Mouse (Mus musculus): ENCODE measurements around the gene Tnfrsf1a.
A peak's percentile ranks its signal among the peaks of the same experiment; 100 is the strongest.

The Tnfrsf1a gene

DNA sequence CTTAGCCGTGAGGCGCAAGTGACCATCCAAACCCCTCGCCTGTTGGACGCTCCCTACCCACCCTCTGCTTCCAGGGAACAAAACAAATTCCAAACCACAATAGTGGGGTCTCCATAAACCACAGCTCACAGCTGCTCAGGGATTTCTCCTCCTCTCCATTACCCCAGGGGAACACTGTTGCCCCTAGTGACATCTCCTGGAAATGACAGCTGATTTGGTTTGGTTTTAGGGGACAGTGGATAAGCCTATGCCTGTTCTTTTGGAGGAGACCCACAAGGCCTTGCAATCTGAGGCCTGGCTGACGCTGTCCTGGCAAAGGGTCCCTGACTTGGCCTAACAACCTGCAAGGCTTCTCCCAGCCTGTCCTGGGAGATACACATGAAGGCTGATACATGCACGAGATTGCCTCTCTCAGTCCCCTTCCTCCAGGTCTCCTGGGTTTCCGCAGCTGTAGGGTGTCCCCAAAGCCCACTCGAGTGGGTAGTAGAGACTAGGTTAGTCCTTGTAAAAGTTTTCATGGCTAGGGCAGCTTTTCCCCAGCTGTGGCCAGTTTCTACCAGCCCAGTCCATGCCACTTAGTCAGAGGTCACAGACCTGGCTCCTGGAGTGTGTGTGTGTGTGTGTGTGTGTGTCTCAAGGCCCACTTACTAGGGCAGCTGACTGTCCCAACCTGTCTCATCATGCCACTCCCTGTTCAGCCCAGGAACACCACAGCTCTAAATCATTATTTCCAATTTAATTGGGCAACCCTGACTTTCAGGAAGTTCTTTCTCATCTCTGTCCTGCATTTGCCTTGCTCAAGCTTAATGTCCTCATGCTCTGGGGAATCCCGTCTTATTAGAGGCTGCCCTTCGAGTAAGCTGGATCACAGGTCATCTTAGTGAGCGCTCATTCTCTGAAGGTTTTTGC lies 36.2 kb downstream of the Tnfrsf1a start:
- peak in 1 of 2 experiments; percentile 25 for DNase-seq

GRCm38 (mm10) chr6:125386080-125386479 lies 36.9 kb downstream of the Tnfrsf1a start:
- no peak for DNase-seq

DNA sequence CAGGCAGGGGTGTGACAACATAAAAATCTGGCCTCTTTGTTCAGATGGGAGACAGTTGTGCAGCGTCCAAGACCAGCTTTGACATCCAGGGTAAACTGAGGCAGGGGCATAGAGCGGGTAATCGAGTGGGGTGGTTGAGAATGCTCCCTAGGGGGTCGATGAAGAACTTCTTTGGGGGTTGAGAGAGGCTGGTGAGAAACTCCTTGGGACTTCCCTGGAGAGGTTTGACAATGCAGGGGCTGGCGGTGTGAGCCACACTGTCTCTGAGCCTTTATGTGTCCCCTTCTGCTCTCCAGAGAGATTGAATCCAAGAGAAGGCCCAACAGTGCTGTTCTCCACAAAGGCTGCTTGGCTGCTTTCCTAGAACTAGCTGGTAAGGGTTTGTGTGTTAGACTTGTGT lies 40.7 kb downstream of the Tnfrsf1a start:
- no peak for DNase-seq

DNA sequence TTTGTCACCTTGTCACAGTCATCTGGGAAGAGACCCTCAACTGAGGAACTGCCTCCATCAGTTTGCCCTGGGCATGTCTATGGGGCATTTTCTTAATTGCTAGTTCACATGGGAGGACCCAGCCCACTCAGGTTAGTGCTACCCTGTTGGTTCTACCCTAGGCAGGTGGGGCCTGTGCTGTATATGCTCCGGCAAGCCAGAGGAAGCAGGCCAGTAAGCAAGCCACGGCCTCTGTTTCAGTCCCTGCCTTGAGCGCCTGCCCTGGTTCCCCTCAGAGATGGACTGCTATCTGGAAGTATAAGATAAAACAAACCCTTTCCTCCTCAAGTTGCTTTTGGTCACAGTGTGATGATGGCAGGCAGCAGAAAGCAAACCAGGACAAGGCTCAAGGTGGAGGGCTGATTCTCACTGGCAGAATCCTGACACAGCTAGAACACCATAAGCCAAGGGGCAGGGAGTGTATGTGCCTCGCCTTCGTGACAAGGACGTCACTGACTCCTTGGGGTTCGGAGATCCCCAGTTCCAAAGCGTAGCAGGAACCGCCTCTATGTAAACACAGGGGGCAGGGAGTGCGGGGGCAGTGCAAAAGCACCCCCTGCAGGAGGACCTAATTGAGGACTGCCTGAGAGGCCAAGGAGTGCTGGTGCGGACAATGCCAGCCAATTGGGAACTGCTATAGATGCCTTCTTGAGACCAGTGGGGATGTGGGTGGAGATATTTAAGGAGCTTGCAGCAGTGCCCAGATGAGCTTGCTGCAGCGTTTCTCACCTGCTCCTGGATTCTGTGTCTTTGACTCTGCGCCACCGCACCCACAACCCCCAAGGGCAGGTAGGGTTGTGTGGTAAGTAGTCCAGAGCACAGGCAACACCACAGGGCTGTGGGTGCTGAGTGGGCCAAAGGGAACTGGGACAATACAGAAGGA lies 56.6 kb downstream of the Tnfrsf1a start:
- DNase-seq = no peak

DNA sequence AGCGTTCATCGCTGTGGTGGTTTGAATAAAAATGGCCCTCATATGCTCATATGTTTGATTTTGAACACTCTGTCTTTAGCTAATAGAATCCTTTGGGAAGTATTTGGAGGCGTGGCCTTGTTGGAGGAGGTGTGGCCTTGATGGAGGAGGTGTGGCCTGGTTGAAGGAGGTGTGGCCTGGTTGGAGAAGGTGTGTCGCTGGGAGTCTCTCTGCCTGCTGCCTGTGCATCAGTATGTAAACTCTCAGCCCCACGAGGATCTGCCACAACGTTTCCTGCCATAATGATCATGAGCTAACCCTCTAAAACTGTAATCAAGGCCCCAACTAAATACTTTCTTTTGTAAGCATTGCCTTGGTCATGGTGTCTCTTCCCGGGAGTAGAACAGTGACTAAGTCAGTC lies 58.1 kb downstream of the Tnfrsf1a start:
- DNase-seq = no peak

DNA sequence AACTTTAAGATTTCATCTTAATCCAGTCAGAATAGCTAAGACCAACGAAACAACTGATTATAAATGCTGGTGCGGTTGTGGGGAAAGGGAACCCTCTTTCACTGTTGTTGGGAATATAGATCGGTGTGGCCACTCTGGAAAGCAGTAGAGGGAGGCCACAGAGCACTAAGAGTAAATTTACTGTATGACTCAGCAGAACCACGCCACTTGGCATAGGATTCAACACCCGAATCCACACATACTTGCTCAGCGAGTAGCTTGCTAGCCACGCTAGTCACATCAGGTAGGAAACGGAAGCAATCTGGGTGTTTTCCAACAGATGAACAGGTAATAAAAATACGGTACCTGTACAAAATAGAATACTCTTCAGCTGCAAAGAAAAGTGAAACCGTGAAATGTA lies 58.5 kb downstream of the Tnfrsf1a start:
- no peak for DNase-seq

DNA sequence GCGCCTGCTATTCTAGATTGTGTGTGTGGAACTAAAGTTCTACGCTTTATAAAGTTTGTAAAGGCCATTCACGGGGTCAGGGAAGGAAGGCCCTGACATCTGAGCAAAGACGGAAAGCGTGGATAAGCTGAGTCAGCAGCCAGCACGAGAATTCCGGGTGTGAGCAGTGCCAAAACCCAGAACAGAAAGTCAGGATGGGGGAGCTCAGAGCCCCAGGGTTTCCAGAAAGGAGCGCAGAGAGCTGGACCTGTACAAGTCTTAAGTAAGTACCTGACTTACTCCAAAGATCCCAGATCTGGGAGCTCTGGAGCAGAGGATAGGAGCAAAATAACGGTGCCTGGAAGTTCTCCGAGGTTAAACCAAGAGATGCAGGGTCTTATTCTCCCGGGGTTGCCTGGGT lies 61.4 kb downstream of the Tnfrsf1a start:
- no peak for DNase-seq

GRCm38 (mm10) chr6:125410995-125411547 lies 61.9 kb downstream of the Tnfrsf1a start:
- no peak for DNase-seq

- no peak for DNase-seq
These were observed 62.5 kb downstream of the Tnfrsf1a start for GRCm38 (mm10) chr6:125411661-125412060.
